Mouse (Mus musculus) heart, adult 2 months (tissue): ENCODE results near the gene Rps27l. TPM values are rescaled to one million over a fixed set of nuclear protein-coding genes. Genes with fewer than 3 reads are reported as not detected.
A peak's percentile ranks its signal among the peaks of the same experiment; 100 is the strongest.

ENCODE experiments used
- DNase-seq, 2 experiments: peaks; one replicate each; pipeline ENCODE4 v3.0.0; 2021
- H3K27ac ChIP-seq: fragments of 200-600 bp; 2 replicates; pipeline ENCODE4 v1.8.1; 2022
- H3K27me3 ChIP-seq: fragments of 200-500 bp; 2 replicates; pipeline ENCODE4 v1.6.1; 2012; ENCODE audit warnings: mild to moderate bottlenecking, low read length, inconsistent platforms, mixed read lengths; ENCODE audit not compliant: control insufficient read depth, insufficient read depth
- H3K36me3 ChIP-seq: fragments of 200-500 bp; 2 replicates; pipeline ENCODE4 v1.6.1; 2012; ENCODE audit warnings: low read length, inconsistent platforms; ENCODE audit not compliant: control insufficient read depth, insufficient read depth
- H3K4me1 ChIP-seq: fragments of 200-500 bp; 2 replicates; pipeline ENCODE4 v1.6.1; 2011; ENCODE audit warnings: low read length; ENCODE audit not compliant: control insufficient read depth, insufficient read depth
- H3K4me3 ChIP-seq: fragments of 200-600 bp; 2 replicates; pipeline ENCODE4 v1.8.1; 2022
- H3K79me2 ChIP-seq: fragments of 200-500 bp; replicated peaks from 2 replicates; pipeline ENCODE4 v1.6.1; 2012; ENCODE audit warnings: mild to moderate bottlenecking, inconsistent platforms, low read length, moderate library complexity, mixed read lengths; ENCODE audit not compliant: control insufficient read depth, insufficient read depth
- H3K9ac ChIP-seq: fragments of 200-500 bp; 2 replicates; pipeline ENCODE4 v1.6.1; 2012; ENCODE audit warnings: low read depth, mild to moderate bottlenecking, control low read depth, inconsistent platforms, low read length, mixed read lengths
- CTCF ChIP-seq: fragments of 200-600 bp; IDR thresholded peaks from 2 replicates; pipeline ENCODE4 v1.8.1; 2022; ENCODE audit warnings: antibody characterized with exemption, mild to moderate bottlenecking, moderate library complexity
- EP300 ChIP-seq: fragments of 200-500 bp; IDR thresholded peaks from 2 replicates; pipeline ENCODE4 v1.6.1; 2011; ENCODE audit warnings: low read depth, low read length, control low read depth; ENCODE audit not compliant: insufficient read depth
- POLR2A ChIP-seq: fragments of 200-500 bp; IDR thresholded peaks from 2 replicates; pipeline ENCODE4 v1.6.1; 2011; ENCODE audit warnings: mild to moderate bottlenecking, low read depth, low read length, control low read depth; ENCODE audit not compliant: insufficient read depth
- WGBS: fragments of 180-500 bp; shearing (Covaris S2); methylation state at CpG from one replicate; pipeline ENCODE4 v1.1.7; 2018; 5-methylcytosine and 5-hydroxymethylcytosine counted together
- intact Hi-C: fragments of 180-260 bp; cut with DNase I; formaldehyde crosslinking; loops from one replicate; pipeline ENCODE4 v1.15.1; 2025
- polyA plus RNA-seq: library from polyadenylated mRNA; depleted of rRNA; stranded (reverse); fragments of >200 nt; gene quantifications from 2 replicates; pipeline ENCODE4 v1.2.3, GENCODE M21; 2012
- total RNA-seq, 2 experiments: library from RNA; stranded (reverse); gene quantifications; 2 replicates each; pipeline ENCODE4 v1.2.3; 2021

Gene Rps27l
- total and polyA plus RNA-seq, 3 experiments: 53.5 to 180 (median 157) TPM

- no peak overlapping the region for H3K27ac ChIP-seq
- DNase-seq: no peak
- H3K4me1 ChIP-seq: no peaks in the 10 kb centered on the region; the same call in 1 of the 2 replicates
- no peaks in the 10 kb centered on the region for H3K79me2 ChIP-seq
- no peaks in the 10 kb centered on the region for H3K27me3 ChIP-seq
- no peak overlapping the region for H3K4me3 ChIP-seq
- intact Hi-C loops: loop anchor here (1.0 to 5.0 kb wide), 3 partner anchors 82 to 290 kb away; partner anchors contain the start of gene Aph1c
- H3K36me3 ChIP-seq: no peaks in the 10 kb centered on the region
- no peak overlapping the region for H3K9ac ChIP-seq
- 5% methylated on average over 4 of the region's 4 CpGs for WGBS
- no peak for TF ChIP-seq POLR2A
- peak; percentile 91 for TF ChIP-seq CTCF
Measured at GRCm38 (mm10) chr9:66938836-66939235, 7.0 kb upstream of the Rps27l start.

GRCm38 (mm10) chr9:66945161-66945560, 725 bp upstream of the Rps27l start:
- intact Hi-C loops: loop anchor here (2.0 kb wide), 1 partner anchor 26 kb away; the partner anchor contains the start of gene Rab8b

GRCm38 (mm10) chr9:66948536-66948935, 2.6 kb downstream of the Rps27l start:
- H3K4me1 ChIP-seq: no peaks in the 10 kb centered on the region; the same call in 1 of the 2 replicates
- peaks cover 7% of the 10 kb centered on the region for H3K36me3 ChIP-seq
- no peaks in the 10 kb centered on the region for H3K79me2 ChIP-seq
- WGBS: 94% methylated on average over 2 of the region's 2 CpGs
- H3K9ac ChIP-seq: no peak overlapping the region
- intact Hi-C loops: no loop called here
- no peak overlapping the region for H3K27ac ChIP-seq
- no peaks in the 10 kb centered on the region for H3K27me3 ChIP-seq
- no peak for DNase-seq
- H3K4me3 ChIP-seq: no peak overlapping the region
- TF ChIP-seq EP300 (no peak), CTCF (no peak), POLR2A (no peak)

More at GRCm38 (mm10) chr9:66945161-66945560, 725 bp upstream of the Rps27l start:
- peak overlapping the region; percentile 91 for H3K4me3 ChIP-seq
- 20% methylated on average over 4 of the region's 4 CpGs for WGBS
- DNase-seq: no peak
- no peaks in the 10 kb centered on the region; the same call in 1 of the 2 replicates for H3K4me1 ChIP-seq
- no peak for TF ChIP-seq EP300
- no peaks in the 10 kb centered on the region for H3K79me2 ChIP-seq
- peaks cover 7% of the 10 kb centered on the region for H3K36me3 ChIP-seq
- peak overlapping the region; percentile 83 for H3K9ac ChIP-seq
- no peaks in the 10 kb centered on the region for H3K27me3 ChIP-seq
- H3K27ac ChIP-seq: peak overlapping the region; percentile 98

- Histone ChIP-seq H3K9ac (no peak overlapping the region), H3K36me3 (peaks cover 5% of the 10 kb centered on the region), H3K27me3 (no peaks in the 10 kb centered on the region), H3K79me2 (no peaks in the 10 kb centered on the region), H3K27ac (no peak overlapping the region), H3K4me3 (no peak overlapping the region), H3K4me1 (no peaks in the 10 kb centered on the region)
- WGBS: 84% methylated on average over 8 of the region's 8 CpGs
- intact Hi-C loops: no loop called here
- no peak for TF ChIP-seq CTCF
- TF ChIP-seq POLR2A: no peak
- no peak for TF ChIP-seq EP300
- DNase-seq: no peak
Measured at GRCm38 (mm10) chr9:66952321-66952720, 6.4 kb downstream of the Rps27l start.

- WGBS: 84% methylated on average over 2 of the region's 2 CpGs
- intact Hi-C loops: no loop called here
- H3K4me1 ChIP-seq: no peaks in the 10 kb centered on the region
- DNase-seq: no peak
- no peaks in the 10 kb centered on the region for H3K27me3 ChIP-seq
- no peak overlapping the region for H3K27ac ChIP-seq
- H3K4me3 ChIP-seq: no peak overlapping the region
- H3K36me3 ChIP-seq: peaks cover 3% of the 10 kb centered on the region
- no peaks in the 10 kb centered on the region for H3K79me2 ChIP-seq
- no peak for TF ChIP-seq EP300
- no peak for TF ChIP-seq CTCF
- TF ChIP-seq POLR2A: no peak
- no peak overlapping the region for H3K9ac ChIP-seq
Measured at GRCm38 (mm10) chr9:66952886-66953285, 7.0 kb downstream of the Rps27l start.

GRCm38 (mm10) chr9:66957451-66957850, 11.6 kb downstream of the Rps27l start:
- H3K9ac ChIP-seq: no peak overlapping the region
- intact Hi-C loops: no loop called here
- 91% methylated on average over 3 of the region's 3 CpGs for WGBS

More at GRCm38 (mm10) chr9:66957451-66957850, 11.6 kb downstream of the Rps27l start:
- TF ChIP-seq CTCF (no peak), POLR2A (no peak), EP300 (no peak)
- Histone ChIP-seq H3K27me3 (no peaks in the 10 kb centered on the region), H3K79me2 (no peaks in the 10 kb centered on the region), H3K4me3 (no peak overlapping the region), H3K4me1 (no peaks in the 10 kb centered on the region), H3K27ac (no peak overlapping the region), H3K36me3 (no peaks in the 10 kb centered on the region)
- no peak for DNase-seq
